Mouse (Mus musculus) midbrain, embryonic 10.5 days (tissue): ENCODE data around the gene Tesk2. TPM values are rescaled to one million over a fixed set of nuclear protein-coding genes. Genes with fewer than 3 reads are reported as not detected.

ENCODE experiments used
- DNase-seq: peaks from one replicate; pipeline ENCODE4 v3.0.0-alpha.2; 2017; ENCODE audit warnings: low spot score
- H3K27ac ChIP-seq: fragments of 300-500 bp; sonication (generic); replicated peaks from 2 replicates; pipeline ENCODE4 v1.5.1; 2016; ENCODE audit warnings: mild to moderate bottlenecking
- H3K27me3 ChIP-seq: fragments of 300-500 bp; sonication (generic); 2 replicates; pipeline ENCODE4 v1.6.1; 2016; ENCODE audit warnings: low read depth, mild to moderate bottlenecking; ENCODE audit not compliant: poor library complexity, severe bottlenecking
- H3K36me3 ChIP-seq: fragments of 300-500 bp; sonication (generic); 2 replicates; pipeline ENCODE4 v1.6.1; 2016; ENCODE audit warnings: mild to moderate bottlenecking, moderate library complexity
- H3K4me1 ChIP-seq: fragments of 300-500 bp; sonication (generic); 2 replicates; pipeline ENCODE4 v1.6.1; 2016
- H3K4me3 ChIP-seq: fragments of 300-500 bp; sonication (generic); 2 replicates; pipeline ENCODE4 v1.5.1; 2016; ENCODE audit warnings: mild to moderate bottlenecking, moderate library complexity
- H3K9me3 ChIP-seq: fragments of 300-500 bp; sonication (generic); replicated peaks from 2 replicates; pipeline ENCODE4 v1.6.1; 2016; ENCODE audit warnings: mild to moderate bottlenecking
- WGBS: fragments of 180-500 bp; shearing (Covaris S2); methylation state at CpG from one replicate; pipeline ENCODE4 v1.1.7; 2016; 5-methylcytosine and 5-hydroxymethylcytosine counted together
- polyA plus RNA-seq: library from polyadenylated mRNA; unstranded; fragments of >200 nt; fragmentation: Nextera tagmentation; extraction: Ambion mirVana; gene quantifications from 2 replicates; pipeline ENCODE4 v1.2.1, GENCODE M21; 2016

Tesk2 gene
- polyA plus RNA-seq, 1 experiment from 2014 or later = 6.7 TPM

- WGBS = 86% methylated on average over 3 of the region's 3 CpGs
- peaks cover 2% of the 10 kb centered on the region for H3K4me1 ChIP-seq
Observed at GRCm38 (mm10) chr4:116727401-116727800, 6.7 kb downstream of the Tesk2 start.

GRCm38 (mm10) chr4:116729532-116729931 is 8.8 kb downstream of the Tesk2 start:
- Histone ChIP-seq H3K27me3 (no peaks in the 10 kb centered on the region), H3K4me1 (no peaks in the 10 kb centered on the region), H3K36me3 (no peaks in the 10 kb centered on the region), H3K4me3 (no peak overlapping the region), H3K27ac (no peak overlapping the region), H3K9me3 (no peaks in the 10 kb centered on the region)
- no peak for DNase-seq
- 87% methylated on average over 3 of the region's 3 CpGs for whole genome bisulfite sequencing

More at GRCm38 (mm10) chr4:116727401-116727800, 6.7 kb downstream of the Tesk2 start:
- no peaks in the 10 kb centered on the region for H3K9me3 ChIP-seq
- DNase-seq = no peak
- no peak overlapping the region for H3K4me3 ChIP-seq
- no peak overlapping the region for H3K27ac ChIP-seq
- peaks cover 9% of the 10 kb centered on the region for H3K27me3 ChIP-seq
- no peaks in the 10 kb centered on the region for H3K36me3 ChIP-seq

- Histone ChIP-seq H3K4me1 (no peaks in the 10 kb centered on the region), H3K36me3 (no peaks in the 10 kb centered on the region), H3K27me3 (no peaks in the 10 kb centered on the region), H3K4me3 (no peak overlapping the region), H3K27ac (no peak overlapping the region), H3K9me3 (no peaks in the 10 kb centered on the region)
- WGBS = 89% methylated on average over 9 of the region's 9 CpGs
- DNase-seq = no peak
Observed at GRCm38 (mm10) chr4:116731077-116731476, 10.3 kb downstream of the Tesk2 start.

- 76% methylated on average over 5 of the region's 5 CpGs for WGBS
Observed at GRCm38 (mm10) chr4:116732355-116732754, 11.6 kb downstream of the Tesk2 start.

GRCm38 (mm10) chr4:116734996-116735395 is 14.2 kb downstream of the Tesk2 start:
- Histone ChIP-seq H3K9me3 (no peaks in the 10 kb centered on the region), H3K4me3 (no peak overlapping the region), H3K36me3 (no peaks in the 10 kb centered on the region), H3K27ac (no peak overlapping the region), H3K27me3 (no peaks in the 10 kb centered on the region), H3K4me1 (no peaks in the 10 kb centered on the region)
- 82% methylated on average over 2 of the region's 2 CpGs for WGBS
- no peak for DNase-seq

More at GRCm38 (mm10) chr4:116732355-116732754, 11.6 kb downstream of the Tesk2 start:
- no peak overlapping the region for H3K27ac ChIP-seq
- no peak for DNase-seq
- no peaks in the 10 kb centered on the region for H3K9me3 ChIP-seq
- H3K4me1 ChIP-seq = no peaks in the 10 kb centered on the region
- H3K36me3 ChIP-seq = no peaks in the 10 kb centered on the region
- H3K4me3 ChIP-seq = no peak overlapping the region
- no peaks in the 10 kb centered on the region for H3K27me3 ChIP-seq

GRCm38 (mm10) chr4:116738972-116739751 is 18.4 kb downstream of the Tesk2 start:
- H3K4me3 ChIP-seq = no peak overlapping the region
- DNase-seq = no peak
- H3K4me1 ChIP-seq = no peaks in the 10 kb centered on the region
- no peaks in the 10 kb centered on the region for H3K36me3 ChIP-seq
- H3K27me3 ChIP-seq = no peaks in the 10 kb centered on the region
- WGBS = 88% methylated on average over 9 of the region's 9 CpGs
- no peaks in the 10 kb centered on the region for H3K9me3 ChIP-seq
- no peak overlapping the region for H3K27ac ChIP-seq

GRCm38 (mm10) chr4:116749750-116750149 is 29.0 kb downstream of the Tesk2 start:
- Histone ChIP-seq H3K27ac (no peak overlapping the region), H3K9me3 (no peaks in the 10 kb centered on the region), H3K4me1 (no peaks in the 10 kb centered on the region), H3K27me3 (no peaks in the 10 kb centered on the region), H3K4me3 (no peak overlapping the region), H3K36me3 (no peaks in the 10 kb centered on the region)
- DNase-seq = no peak
- WGBS = 95% methylated on average over 2 of the region's 2 CpGs

GRCm38 (mm10) chr4:116761914-116762313 is 41.2 kb downstream of the Tesk2 start:
- no peak for DNase-seq
- H3K27ac ChIP-seq = no peak overlapping the region
- H3K36me3 ChIP-seq = no peaks in the 10 kb centered on the region
- no peaks in the 10 kb centered on the region for H3K9me3 ChIP-seq
- no peaks in the 10 kb centered on the region for H3K4me1 ChIP-seq
- WGBS = 83% methylated on average over 2 of the region's 2 CpGs
- no peaks in the 10 kb centered on the region for H3K27me3 ChIP-seq
- H3K4me3 ChIP-seq = no peak overlapping the region

- no peaks in the 10 kb centered on the region for H3K9me3 ChIP-seq
- H3K4me1 ChIP-seq = no peaks in the 10 kb centered on the region
- no peak overlapping the region for H3K27ac ChIP-seq
- H3K36me3 ChIP-seq = no peaks in the 10 kb centered on the region
- no peak for DNase-seq
- 91% methylated on average over 5 of the region's 5 CpGs for WGBS
- H3K27me3 ChIP-seq = no peaks in the 10 kb centered on the region
- no peak overlapping the region for H3K4me3 ChIP-seq
Observed at GRCm38 (mm10) chr4:116764001-116764400, 43.3 kb downstream of the Tesk2 start.

- Histone ChIP-seq H3K36me3 (no peaks in the 10 kb centered on the region), H3K9me3 (no peaks in the 10 kb centered on the region), H3K4me1 (no peaks in the 10 kb centered on the region), H3K27me3 (no peaks in the 10 kb centered on the region), H3K27ac (no peak overlapping the region), H3K4me3 (no peak overlapping the region)
- WGBS = 92% methylated on average over 5 of the region's 5 CpGs
- DNase-seq = no peak
Observed at GRCm38 (mm10) chr4:116768510-116768909, 47.8 kb downstream of the Tesk2 start.

GRCm38 (mm10) chr4:116769060-116769459 is 48.3 kb downstream of the Tesk2 start:
- H3K36me3 ChIP-seq = no peaks in the 10 kb centered on the region
- H3K4me1 ChIP-seq = no peaks in the 10 kb centered on the region
- no peaks in the 10 kb centered on the region for H3K9me3 ChIP-seq
- no peaks in the 10 kb centered on the region for H3K27me3 ChIP-seq
- no peak for DNase-seq
- no peak overlapping the region for H3K27ac ChIP-seq
- H3K4me3 ChIP-seq = no peak overlapping the region

GRCm38 (mm10) chr4:116776391-116776790 is 55.6 kb downstream of the Tesk2 start:
- Histone ChIP-seq H3K36me3 (no peaks in the 10 kb centered on the region), H3K9me3 (no peaks in the 10 kb centered on the region), H3K27ac (no peak overlapping the region), H3K4me3 (no peak overlapping the region), H3K27me3 (peaks cover 10% of the 10 kb centered on the region), H3K4me1 (peaks cover 12% of the 10 kb centered on the region)
- 92% methylated on average over 5 of the region's 5 CpGs for WGBS
- no peak for DNase-seq

- H3K27me3 ChIP-seq = peaks cover 12% of the 10 kb centered on the region
- no peak for DNase-seq
- WGBS = 91% methylated on average over 3 of the region's 3 CpGs
- peaks cover 18% of the 10 kb centered on the region for H3K4me1 ChIP-seq
- no peak overlapping the region for H3K27ac ChIP-seq
- no peaks in the 10 kb centered on the region for H3K36me3 ChIP-seq
- H3K9me3 ChIP-seq = no peaks in the 10 kb centered on the region
- no peak overlapping the region for H3K4me3 ChIP-seq
Observed at GRCm38 (mm10) chr4:116777079-116777478, 56.3 kb downstream of the Tesk2 start.
